Mouse (Mus musculus): Measurements from ENCODE around the gene Cacna2d2.

DNA sequence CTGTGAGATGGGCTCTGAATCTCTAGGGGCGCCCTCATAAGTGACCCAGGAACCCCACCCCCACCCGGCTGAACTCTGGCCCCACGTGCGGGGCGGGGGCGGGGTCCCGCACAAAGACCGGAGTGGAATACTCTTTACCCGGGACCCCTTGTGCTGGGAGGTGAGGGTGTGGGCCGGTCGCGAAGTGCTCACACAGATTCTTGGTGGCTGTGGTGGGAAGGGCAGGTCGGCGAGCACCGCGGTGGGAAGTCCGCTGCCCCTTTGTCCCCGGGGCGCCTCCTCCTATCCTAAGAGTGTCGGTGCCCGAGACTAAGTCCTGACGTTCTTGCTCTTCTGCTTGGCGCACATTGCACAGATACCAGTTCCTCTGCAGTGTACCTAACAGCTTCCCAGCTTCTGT lies 169.9 kb downstream of the Cacna2d2 start:
- TF ChIP-seq GATA1 (IDR thresholded peaks at IDR 0.05; ENCODE audit: borderline replicate concordance, low read length) = no peak
- TF ChIP-seq FLI1 (IDR thresholded peaks at IDR 0.05; ENCODE audit: low read length) = no peak

Data from megakaryocyte, embryonic 14.5 days (primary cell).